Mouse (Mus musculus) G1E (cell line): ENCODE data around the gene 1810009A15Rik.

Source experiments
- CTCF ChIP-seq: IDR thresholded peaks from 2 replicates; pipeline ENCODE4 v1.5.1; 2012; ENCODE audit warnings: low read depth, low read length, inconsistent platforms, mixed read lengths
- GATA1 ChIP-seq: IDR thresholded peaks from 2 replicates; pipeline ENCODE4 v1.6.1; 2012; ENCODE audit warnings: borderline replicate concordance, low read length, inconsistent platforms, mixed read lengths
- GATA2 ChIP-seq: IDR thresholded peaks from 2 replicates; pipeline ENCODE4 v1.6.1; 2012; ENCODE audit warnings: low read depth, low read length, inconsistent platforms, borderline replicate concordance
- POLR2AphosphoS5 ChIP-seq: IDR thresholded peaks from 2 replicates; pipeline ENCODE4 v1.6.1; 2012; ENCODE audit warnings: low read depth, low read length, inconsistent platforms; ENCODE audit not compliant: insufficient replicate concordance
- TAL1 ChIP-seq: conservative IDR thresholded peaks from 2 replicates; pipeline ENCODE4 v1.6.1; 2012; ENCODE audit warnings: low read depth, low read length, inconsistent platforms, mixed read lengths

DNA sequence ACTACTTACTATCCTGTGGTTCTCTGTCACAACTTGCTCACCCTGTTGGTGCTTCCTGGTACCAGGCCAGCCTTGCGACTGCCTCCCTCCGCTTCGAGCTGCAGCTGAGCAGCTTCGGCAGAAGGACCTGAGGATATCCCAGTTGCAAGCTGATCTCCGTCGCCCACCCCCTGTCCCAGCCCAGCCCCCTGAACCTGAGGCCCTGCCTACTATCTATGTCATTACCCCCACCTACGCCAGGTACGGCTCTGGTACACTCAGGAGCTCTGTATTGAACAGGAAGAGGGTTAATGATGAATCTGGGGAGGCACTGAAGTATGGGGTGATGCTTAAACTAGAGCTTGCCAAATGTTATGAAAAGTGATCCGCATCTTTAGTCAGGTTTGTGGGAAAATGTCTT is 33.1 kb downstream of the 1810009A15Rik start:
- TF ChIP-seq CTCF (no peak), GATA1 (no peak), POLR2AphosphoS5 (no peak), TAL1 (no peak), GATA2 (no peak)
